Mouse (Mus musculus): ENCODE results near the gene Sapcd1. TPM values are rescaled to one million over a fixed set of nuclear protein-coding genes. Genes with fewer than 3 reads are reported as not detected.

The Sapcd1 gene
- polyA plus RNA-seq (2014; fragmentation: Nextera tagmentation; extraction: Ambion mirVana), result 2.0 and 2.2 TPM in 2 replicates

- Histone ChIP-seq H3K36me3 (ENCODE audit: control insufficient read depth, insufficient read depth, low read length) (no peaks in the 10 kb centered on the region), H3K9me3 (ENCODE audit: control insufficient read depth, low read length) (no peaks in the 10 kb centered on the region), H3K4me3 (replicated peaks; ENCODE audit: low read depth, low read length) (no peak within 1 kb of the TSS), H3K27me3 (ENCODE audit: control insufficient read depth, insufficient read depth, low read length) (no peaks in the 10 kb centered on the region), H3K4me1 (ENCODE audit: control insufficient read depth, insufficient read depth, low read length) (peaks cover 8% of the 10 kb centered on the region; the same call in 1 of the 2 replicates), H3K4me2 (ENCODE audit: low read length) (no peak within 1 kb of the TSS), H3K27ac (replicated peaks; ENCODE audit: low read depth, low read length) (peak within 1 kb of the TSS; percentile 63), H3K9ac (replicated peaks; ENCODE audit: low read length) (no peak within 1 kb of the TSS)
- DNase-seq (peak; percentile 61), ATAC-seq (ENCODE audit: low FRiP score, low TSS enrichment) (peak; percentile 65)
- 24% methylated on average over 13 of the region's 13 CpGs for WGBS
Measured at GRCm38 (mm10) chr17:35027277-35028068, at the start of gene Sapcd1. TSS of gene Sapcd1 (minus strand) at chr17:35028016.

- Histone ChIP-seq H3K9ac (replicated peaks; ENCODE audit: low read length) (no peak overlapping the region), H3K4me3 (replicated peaks; ENCODE audit: low read depth, low read length) (no peak overlapping the region), H3K9me3 (ENCODE audit: control insufficient read depth, low read length) (no peaks in the 10 kb centered on the region), H3K27me3 (ENCODE audit: control insufficient read depth, insufficient read depth, low read length) (no peaks in the 10 kb centered on the region), H3K27ac (replicated peaks; ENCODE audit: low read depth, low read length) (no peak overlapping the region), H3K4me1 (ENCODE audit: control insufficient read depth, insufficient read depth, low read length) (no peaks in the 10 kb centered on the region), H3K4me2 (ENCODE audit: low read length) (peak overlapping the region; percentile 47), H3K36me3 (ENCODE audit: control insufficient read depth, insufficient read depth, low read length) (no peaks in the 10 kb centered on the region)
- peak; percentile 15 for DNase-seq
- 44% methylated on average over 2 of the region's 2 CpGs for WGBS
- ATAC-seq (ENCODE audit: low FRiP score, low TSS enrichment), result no peak
Measured at GRCm38 (mm10) chr17:35077285-35077684, 49.5 kb upstream of the Sapcd1 start.

DNA sequence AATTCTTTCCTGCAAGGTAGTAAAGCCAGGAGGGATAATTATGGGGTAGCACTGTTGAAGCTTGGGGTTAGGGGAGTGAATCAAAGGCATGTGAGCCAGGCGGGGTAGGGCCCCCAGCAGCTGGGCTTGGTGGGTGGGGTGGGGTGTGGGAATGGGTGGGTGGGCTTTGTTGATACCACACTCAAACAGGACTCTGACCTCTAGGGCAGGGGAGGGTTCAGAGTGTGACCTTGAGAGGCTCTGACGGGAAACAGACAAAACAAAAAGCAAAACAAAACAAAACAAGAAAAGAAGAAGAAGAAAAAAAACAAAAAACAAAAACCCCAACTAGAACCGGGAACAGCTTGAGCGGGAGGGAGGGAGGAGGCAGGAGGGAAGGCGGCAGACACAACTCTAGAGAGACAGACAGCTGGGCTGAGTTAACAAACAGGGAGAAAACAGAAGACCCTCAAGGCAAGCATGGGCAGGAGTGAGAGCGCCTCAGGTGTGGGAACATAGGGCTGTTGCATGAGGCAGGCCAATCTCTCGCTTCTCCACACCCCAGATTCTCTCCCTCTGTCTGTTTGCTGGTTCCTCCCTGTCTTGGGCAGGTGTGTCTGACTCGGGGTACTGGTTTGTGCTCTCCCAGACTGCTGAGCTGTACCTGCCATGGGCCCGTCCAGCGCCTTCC, 48.8 kb upstream of the Sapcd1 start, which contains the start of gene Ly6g6e:
Gene Ly6g6e (plus strand): TSS at position 396 of the 670 bp plus-strand sequence.
- Histone ChIP-seq H3K9me3 (ENCODE audit: control insufficient read depth, low read length) (no peaks in the 10 kb centered on the region), H3K9ac (replicated peaks; ENCODE audit: low read length) (no peak within 1 kb of the TSS; the same call in 1 of the 2 replicates), H3K36me3 (ENCODE audit: control insufficient read depth, insufficient read depth, low read length) (no peaks in the 10 kb centered on the region), H3K27me3 (ENCODE audit: control insufficient read depth, insufficient read depth, low read length) (no peaks in the 10 kb centered on the region), H3K4me1 (ENCODE audit: control insufficient read depth, insufficient read depth, low read length) (no peaks in the 10 kb centered on the region), H3K4me2 (ENCODE audit: low read length) (peak within 1 kb of the TSS; percentile 47), H3K27ac (replicated peaks; ENCODE audit: low read depth, low read length) (no peak within 1 kb of the TSS), H3K4me3 (replicated peaks; ENCODE audit: low read depth, low read length) (no peak within 1 kb of the TSS)
- DNase-seq, result no peak
- ATAC-seq (ENCODE audit: low FRiP score, low TSS enrichment), result no peak
- WGBS, result 36% methylated on average over 10 of the region's 10 CpGs

- no peak overlapping the region for H3K9ac ChIP-seq (replicated peaks; ENCODE audit: low read length)
- DNase-seq (no peak), ATAC-seq (ENCODE audit: low FRiP score, low TSS enrichment) (no peak)
- H3K9me3 ChIP-seq (ENCODE audit: control insufficient read depth, low read length), result no peaks in the 10 kb centered on the region
- WGBS, result 60% methylated on average over 17 of the region's 17 CpGs
- H3K4me3 ChIP-seq (replicated peaks; ENCODE audit: low read depth, low read length), result no peak overlapping the region
- no peaks in the 10 kb centered on the region for H3K4me1 ChIP-seq (ENCODE audit: control insufficient read depth, insufficient read depth, low read length)
- no peak overlapping the region for H3K27ac ChIP-seq (replicated peaks; ENCODE audit: low read depth, low read length)
- no peaks in the 10 kb centered on the region for H3K27me3 ChIP-seq (ENCODE audit: control insufficient read depth, insufficient read depth, low read length)
- H3K4me2 ChIP-seq (ENCODE audit: low read length), result no peak overlapping the region
- H3K36me3 ChIP-seq (ENCODE audit: control insufficient read depth, insufficient read depth, low read length), result no peaks in the 10 kb centered on the region
Measured at GRCm38 (mm10) chr17:35074097-35074496, 46.3 kb upstream of the Sapcd1 start.

- 81% methylated on average over 9 of the region's 9 CpGs for WGBS
- H3K4me2 ChIP-seq (ENCODE audit: low read length), result no peak overlapping the region
- no peak for ATAC-seq (ENCODE audit: low FRiP score, low TSS enrichment)
- no peak overlapping the region for H3K9ac ChIP-seq (replicated peaks; ENCODE audit: low read length)
- H3K36me3 ChIP-seq (ENCODE audit: control insufficient read depth, insufficient read depth, low read length), result no peaks in the 10 kb centered on the region
- H3K9me3 ChIP-seq (ENCODE audit: control insufficient read depth, low read length), result no peaks in the 10 kb centered on the region
- H3K4me3 ChIP-seq (replicated peaks; ENCODE audit: low read depth, low read length), result no peak overlapping the region
- DNase-seq, result no peak
- H3K27me3 ChIP-seq (ENCODE audit: control insufficient read depth, insufficient read depth, low read length), result no peaks in the 10 kb centered on the region; the same call in 1 of the 2 replicates
- H3K4me1 ChIP-seq (ENCODE audit: control insufficient read depth, insufficient read depth, low read length), result no peaks in the 10 kb centered on the region
- no peak overlapping the region for H3K27ac ChIP-seq (replicated peaks; ENCODE audit: low read depth, low read length)
Measured at GRCm38 (mm10) chr17:35071454-35071853, 43.6 kb upstream of the Sapcd1 start.

- no peak overlapping the region for H3K4me3 ChIP-seq (replicated peaks; ENCODE audit: low read depth, low read length)
- no peaks in the 10 kb centered on the region for H3K4me1 ChIP-seq (ENCODE audit: control insufficient read depth, insufficient read depth, low read length)
- H3K9ac ChIP-seq (replicated peaks; ENCODE audit: low read length), result no peak overlapping the region
- no peak overlapping the region for H3K4me2 ChIP-seq (ENCODE audit: low read length)
- 68% methylated on average over 6 of the region's 6 CpGs for WGBS
- H3K9me3 ChIP-seq (ENCODE audit: control insufficient read depth, low read length), result no peaks in the 10 kb centered on the region
- no peaks in the 10 kb centered on the region; the same call in 1 of the 2 replicates for H3K27me3 ChIP-seq (ENCODE audit: control insufficient read depth, insufficient read depth, low read length)
- DNase-seq, result no peak
- no peak for ATAC-seq (ENCODE audit: low FRiP score, low TSS enrichment)
- no peaks in the 10 kb centered on the region for H3K36me3 ChIP-seq (ENCODE audit: control insufficient read depth, insufficient read depth, low read length)
- no peak overlapping the region for H3K27ac ChIP-seq (replicated peaks; ENCODE audit: low read depth, low read length)
Measured at GRCm38 (mm10) chr17:35070556-35071229, 42.9 kb upstream of the Sapcd1 start.

GRCm38 (mm10) chr17:35068213-35068914, 40.5 kb upstream of the Sapcd1 start:
- no peak overlapping the region for H3K4me3 ChIP-seq (replicated peaks; ENCODE audit: low read depth, low read length)
- no peak overlapping the region for H3K4me2 ChIP-seq (ENCODE audit: low read length)
- no peak overlapping the region for H3K9ac ChIP-seq (replicated peaks; ENCODE audit: low read length)
- 88% methylated on average over 17 of the region's 17 CpGs for WGBS
- H3K4me1 ChIP-seq (ENCODE audit: control insufficient read depth, insufficient read depth, low read length), result 0 out of 2 replicates have a peak, but pooled peaks cover 4% of the 10 kb centered on the region
- ATAC-seq (ENCODE audit: low FRiP score, low TSS enrichment) (no peak), DNase-seq (no peak)
- H3K27ac ChIP-seq (replicated peaks; ENCODE audit: low read depth, low read length), result no peak overlapping the region
- H3K36me3 ChIP-seq (ENCODE audit: control insufficient read depth, insufficient read depth, low read length), result no peaks in the 10 kb centered on the region
- H3K9me3 ChIP-seq (ENCODE audit: control insufficient read depth, low read length), result no peaks in the 10 kb centered on the region
- peaks cover 18% of the 10 kb centered on the region; the same call in 1 of the 2 replicates for H3K27me3 ChIP-seq (ENCODE audit: control insufficient read depth, insufficient read depth, low read length)

DNA sequence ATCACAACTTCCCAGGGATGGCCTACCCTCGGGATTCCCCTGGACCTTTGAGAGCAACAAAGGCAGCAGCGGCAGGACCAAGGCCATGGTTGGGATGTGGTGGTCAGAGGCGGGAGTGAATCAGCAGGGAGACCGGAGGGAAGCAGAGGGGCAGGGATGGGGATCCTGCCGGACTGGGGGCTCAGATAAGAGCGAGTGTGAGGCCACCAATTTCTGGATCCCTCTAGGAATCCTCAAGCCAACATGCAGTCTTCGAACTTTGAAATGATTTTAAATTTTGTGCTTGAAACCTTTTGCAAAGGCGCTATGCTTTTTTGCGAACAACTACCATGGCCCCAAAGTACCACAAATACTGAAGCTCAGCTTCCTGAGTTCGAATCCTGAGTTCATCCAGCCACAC, 38.3 kb upstream of the Sapcd1 start, which contains the start of gene Mpig6b:
Gene Mpig6b (minus strand): TSS at position 101 of the 400 bp plus-strand sequence.
- Histone ChIP-seq H3K4me1 (ENCODE audit: control insufficient read depth, insufficient read depth, low read length) (0 out of 2 replicates have a peak, but pooled peaks cover 4% of the 10 kb centered on the region), H3K9me3 (ENCODE audit: control insufficient read depth, low read length) (no peaks in the 10 kb centered on the region), H3K4me3 (replicated peaks; ENCODE audit: low read depth, low read length) (peak within 1 kb of the TSS; percentile 19), H3K4me2 (ENCODE audit: low read length) (peak within 1 kb of the TSS; percentile 42), H3K9ac (replicated peaks; ENCODE audit: low read length) (no peak within 1 kb of the TSS), H3K27ac (replicated peaks; ENCODE audit: low read depth, low read length) (no peak within 1 kb of the TSS), H3K27me3 (ENCODE audit: control insufficient read depth, insufficient read depth, low read length) (peaks cover 18% of the 10 kb centered on the region; the same call in 1 of the 2 replicates), H3K36me3 (ENCODE audit: control insufficient read depth, insufficient read depth, low read length) (peaks cover 19% of the 10 kb centered on the region)
- DNase-seq (no peak), ATAC-seq (ENCODE audit: low FRiP score, low TSS enrichment) (no peak)
- 46% methylated on average over 10 of the region's 10 CpGs for WGBS

Data from midbrain, embryonic 14.5 days (tissue).